Mouse (Mus musculus): ENCODE data around the gene 1700034J05Rik.

GRCm38 (mm10) chr6:146958694-146959093 lies 4.5 kb upstream of the 1700034J05Rik start:
- TF ChIP-seq CTCF (IDR thresholded peaks at IDR 0.05; ENCODE audit: extremely low read depth, insufficient read length, insufficient replicate concordance, low read depth, low read length): no peak
- TF ChIP-seq POLR2A (IDR thresholded peaks at IDR 0.05; ENCODE audit: low read depth, low read length): no peak
